10 mouse cellular contexts compared by ENCODE assay signal in genomic region chr13:119837719-119838337, GRCm38 (mm10). TPM values are rescaled to one million over a fixed set of nuclear protein-coding genes. Genes with fewer than 3 reads are reported as not detected.
A peak's percentile ranks its signal among the peaks of the same experiment; 100 is the strongest.
DNase-seq lines count a peak whose midpoint lies in the region; ATAC-seq and TF ChIP-seq lines count a peak whose summit lies in the region.
"Not testable (repeated sequence)": the region's sequence is repeated elsewhere in the genome, so short reads cannot be mapped to it uniquely, and the experiment has no call there.
"Had no signal": no experiment of that assay in that cellular context is flagged by ENCODE, and none has a peak within 500 bp of the region (broad histone marks: within the 10 kb centered on the region; RNA-seq: fewer than 3 reads in every experiment).

No protein-coding gene starts in this region.

- not testable (repeated sequence) for H3K4me1 ChIP-seq in forebrain, embryonic 13.5 days; hindbrain, embryonic 12.5 days; liver, embryonic 14.5 days (replicated peaks; ENCODE audit: control insufficient read depth in 2 of 2, insufficient read depth in 2 of 2, low read length in 1 of 2); midbrain, postnatal 0 days (ENCODE audit: insufficient read depth, low read length); stomach, postnatal 0 days (replicated peaks; ENCODE audit: control insufficient read depth, insufficient read depth)

- TF ChIP-seq EP300 in liver, embryonic 14.5 days (IDR thresholded peaks at IDR 0.05; ENCODE audit: low read depth); stomach, postnatal 0 days (optimal IDR thresholded peaks at IDR 0.05): not testable (repeated sequence)

- in situ Hi-C loops in Patski (cut with MboI; ENCODE audit: low pct_unique_long_range_greater_than_20kb), result not testable (repeated sequence)

- WGBS in forebrain, embryonic 13.5 days, result 4% methylated on average over 14 of the region's 23 CpGs
- WGBS in hindbrain, embryonic 12.5 days, result 8% methylated on average over 14 of the region's 23 CpGs
- 5% methylated on average over 14 of the region's 23 CpGs for WGBS in liver, embryonic 14.5 days (ENCODE audit: insufficient replicate concordance)
- 9% methylated on average over 14 of the region's 23 CpGs for WGBS in midbrain, postnatal 0 days
- 5% methylated on average over 14 of the region's 23 CpGs for WGBS in stomach, postnatal 0 days

- POLR2A ChIA-PET in Patski (lab: Charles Lee), result not testable (repeated sequence)

- ATAC-seq in Patski, result peak; percentile 10
- ATAC-seq in forebrain, embryonic 13.5 days, result peak; percentile 31; the same call in 1 of the 2 replicates
- peak; percentile 47; the same call in 1 of the 2 replicates for ATAC-seq in hindbrain, embryonic 12.5 days (ENCODE audit: low FRiP score)
- ATAC-seq in liver, embryonic 14.5 days (ENCODE audit: insufficient read depth), result peak; percentile 21; the same call in 1 of the 2 replicates
- ATAC-seq in midbrain, postnatal 0 days (ENCODE audit: low FRiP score), result peak; percentile 28; the same call in 1 of the 2 replicates
- not testable (repeated sequence) for ATAC-seq in stomach, postnatal 0 days (ENCODE audit: low FRiP score, low TSS enrichment)

- not testable (repeated sequence) for H3K36me3 ChIP-seq in forebrain, embryonic 13.5 days (ENCODE audit: poor library complexity, severe bottlenecking); hindbrain, embryonic 12.5 days; liver, embryonic 14.5 days (replicated peaks; ENCODE audit: control insufficient read depth, insufficient read depth, low read depth); midbrain, postnatal 0 days (ENCODE audit: insufficient read depth, low read length); stomach, postnatal 0 days (ENCODE audit: control insufficient read depth, insufficient read depth, low read length)

- not testable (repeated sequence) for H3K4me3 ChIP-seq in forebrain, embryonic 13.5 days; hindbrain, embryonic 12.5 days; liver, embryonic 14.5 days (ENCODE audit: insufficient read depth in 1 of 2, low read depth in 2 of 2, low read length in 2 of 2); midbrain, postnatal 0 days (ENCODE audit: low read depth, low read length); stomach, postnatal 0 days (ENCODE audit: low read depth, low read length)

- not testable (repeated sequence) for H3K27ac ChIP-seq in forebrain, embryonic 13.5 days; hindbrain, embryonic 12.5 days; liver, embryonic 14.5 days; midbrain, postnatal 0 days (ENCODE audit: low read depth, low read length); stomach, postnatal 0 days (replicated peaks)

- CTCF ChIA-PET in Patski (lab: Charles Lee), result not testable (repeated sequence)

- H3K27me3 ChIP-seq in Patski; forebrain, embryonic 13.5 days; hindbrain, embryonic 12.5 days; liver, embryonic 14.5 days (ENCODE audit: control insufficient read depth, insufficient read depth, low read length); midbrain, postnatal 0 days (ENCODE audit: insufficient read depth, low read length); stomach, postnatal 0 days (ENCODE audit: control insufficient read depth, insufficient read depth, low read length): not testable (repeated sequence)

- TF ChIP-seq CTCF in Patski (IDR thresholded peaks at IDR 0.05), result not testable (repeated sequence)
- peak; percentile 45 for TF ChIP-seq CTCF in liver, embryonic 14.5 days (IDR thresholded peaks at IDR 0.05; ENCODE audit: low read depth)
- peak; percentile 51 for TF ChIP-seq CTCF in midbrain, postnatal 0 days (IDR thresholded peaks at IDR 0.05)
- peak; percentile 46 for TF ChIP-seq CTCF in stomach, postnatal 0 days (IDR thresholded peaks at IDR 0.05; ENCODE audit: low read depth)

- H3K9ac ChIP-seq in forebrain, embryonic 13.5 days; hindbrain, embryonic 12.5 days; liver, embryonic 14.5 days (replicated peaks); midbrain, postnatal 0 days (replicated peaks; ENCODE audit: low read length, poor library complexity, severe bottlenecking); stomach, postnatal 0 days (ENCODE audit: low read length): not testable (repeated sequence)

- DNase-seq in Patski (ENCODE audit: low read depth, low spot score); liver, embryonic 14.5 days (ENCODE audit: low read depth in 3 of 3, low spot score in 3 of 3): not testable (repeated sequence)
- peak; percentile 74 to 76 for DNase-seq in cerebellum, adult 18-20 months
- DNase-seq in kidney, postnatal 14 days, result peak; percentile 17
- DNase-seq in midbrain, postnatal 0 days (ENCODE audit: low spot score), result peak; percentile 40
- peak; percentile 50 for DNase-seq in stomach, postnatal 0 days (ENCODE audit: low spot score)

- H3K9me3 ChIP-seq in forebrain, embryonic 13.5 days (replicated peaks); hindbrain, embryonic 12.5 days (replicated peaks); liver, embryonic 14.5 days (ENCODE audit: control insufficient read depth, low read length); midbrain, postnatal 0 days (ENCODE audit: low read length); stomach, postnatal 0 days (ENCODE audit: control insufficient read depth, low read length): not testable (repeated sequence)

- 0 out of 2 replicates have a peak overlapping the region, but pooled peaks have one; percentile 27 for H3K4me2 ChIP-seq in forebrain, embryonic 13.5 days
- 0 out of 2 replicates have a peak overlapping the region, but pooled peaks have one; percentile 21 for H3K4me2 ChIP-seq in hindbrain, embryonic 12.5 days (replicated peaks)
- not testable (repeated sequence) for H3K4me2 ChIP-seq in liver, embryonic 14.5 days (ENCODE audit: low read depth); midbrain, postnatal 0 days (ENCODE audit: low read depth, low read length, poor library complexity, severe bottlenecking); stomach, postnatal 0 days (replicated peaks; ENCODE audit: low read depth)

RNA-seq across cellular contexts. Expression of gene D13Ertd608e, which starts 2.0 kb away (rescaled TPM):
- not detected for polyA plus RNA-seq in Patski (2021)
- polyA plus RNA-seq in forebrain, embryonic 13.5 days (2015; fragmentation: Nextera tagmentation; extraction: Ambion mirVana), result not detected in 2 replicates
- not detected in 2 replicates for polyA plus RNA-seq in hindbrain, embryonic 12.5 days (2016; fragmentation: Nextera tagmentation; extraction: Ambion mirVana)
- polyA plus RNA-seq in liver, embryonic 14.5 days (2012; rRNA removed), result not detected in 2 replicates
- polyA plus RNA-seq in liver, embryonic 14.5 days (2014; fragmentation: Nextera tagmentation; extraction: Ambion mirVana), result not detected in 2 replicates
- not detected in 2 replicates for total RNA-seq in midbrain, postnatal 0 days (2014; rRNA removed)
- polyA plus RNA-seq in midbrain, postnatal 0 days (2015; fragmentation: Nextera tagmentation; extraction: Ambion mirVana), result not detected in 2 replicates
- polyA plus RNA-seq in stomach, postnatal 0 days (2015; fragmentation: Nextera tagmentation; extraction: Ambion mirVana), result not detected in 2 replicates
- polyA plus RNA-seq: heart, embryonic 14.5 days; liver, embryonic 15.5 days had no signal

RNA-seq across cellular contexts. Expression of gene AF067063, which starts 7.8 kb away (rescaled TPM):
- polyA plus RNA-seq in Patski (2021), result not detected
- not detected in 2 replicates for polyA plus RNA-seq in forebrain, embryonic 13.5 days (2015; fragmentation: Nextera tagmentation; extraction: Ambion mirVana)
- polyA plus RNA-seq in hindbrain, embryonic 12.5 days (2016; fragmentation: Nextera tagmentation; extraction: Ambion mirVana), result not detected in 2 replicates
- not detected in 2 replicates for polyA plus RNA-seq in liver, embryonic 14.5 days (2012; rRNA removed)
- polyA plus RNA-seq in liver, embryonic 14.5 days (2014; fragmentation: Nextera tagmentation; extraction: Ambion mirVana), result not detected in 2 replicates
- total RNA-seq in midbrain, postnatal 0 days (2014; rRNA removed), result not detected in 2 replicates
- not detected in 2 replicates for polyA plus RNA-seq in midbrain, postnatal 0 days (2015; fragmentation: Nextera tagmentation; extraction: Ambion mirVana)
- polyA plus RNA-seq in stomach, postnatal 0 days (2015; fragmentation: Nextera tagmentation; extraction: Ambion mirVana), result not detected in 2 replicates
- polyA plus RNA-seq: heart, embryonic 14.5 days; liver, embryonic 15.5 days had no signal

RNA-seq across cellular contexts. Expression of gene Zfp131, which starts 47.1 kb away (rescaled TPM):
- 33.8 TPM for polyA plus RNA-seq in Patski (2021)
- polyA plus RNA-seq in forebrain, embryonic 13.5 days (2015; fragmentation: Nextera tagmentation; extraction: Ambion mirVana), result 52.8 and 53.4 TPM in 2 replicates
- 42.3 and 43.5 TPM in 2 replicates for polyA plus RNA-seq in hindbrain, embryonic 12.5 days (2016; fragmentation: Nextera tagmentation; extraction: Ambion mirVana)
- polyA plus RNA-seq in liver, embryonic 14.5 days (2012; rRNA removed), result 5.4 and 9.4 TPM in 2 replicates
- 11.7 and 13.9 TPM in 2 replicates for polyA plus RNA-seq in liver, embryonic 14.5 days (2014; fragmentation: Nextera tagmentation; extraction: Ambion mirVana)
- 26.4 and 33.8 TPM in 2 replicates for total RNA-seq in midbrain, postnatal 0 days (2014; rRNA removed)
- polyA plus RNA-seq in midbrain, postnatal 0 days (2015; fragmentation: Nextera tagmentation; extraction: Ambion mirVana), result 22.3 and 25.9 TPM in 2 replicates
- polyA plus RNA-seq in stomach, postnatal 0 days (2015; fragmentation: Nextera tagmentation; extraction: Ambion mirVana), result 18.2 and 18.3 TPM in 2 replicates

RNA-seq across cellular contexts. Expression of gene Tcstv1, which starts 56.8 kb away (rescaled TPM):
- not detected for polyA plus RNA-seq in Patski (2021)
- not detected in 2 replicates for polyA plus RNA-seq in forebrain, embryonic 13.5 days (2015; fragmentation: Nextera tagmentation; extraction: Ambion mirVana)
- polyA plus RNA-seq in hindbrain, embryonic 12.5 days (2016; fragmentation: Nextera tagmentation; extraction: Ambion mirVana), result not detected in 2 replicates
- not detected in 2 replicates for polyA plus RNA-seq in liver, embryonic 14.5 days (2012; rRNA removed)
- polyA plus RNA-seq in liver, embryonic 14.5 days (2014; fragmentation: Nextera tagmentation; extraction: Ambion mirVana), result not detected in 2 replicates
- not detected in 2 replicates for total RNA-seq in midbrain, postnatal 0 days (2014; rRNA removed)
- not detected in 2 replicates for polyA plus RNA-seq in midbrain, postnatal 0 days (2015; fragmentation: Nextera tagmentation; extraction: Ambion mirVana)
- not detected in 2 replicates for polyA plus RNA-seq in stomach, postnatal 0 days (2015; fragmentation: Nextera tagmentation; extraction: Ambion mirVana)
- polyA plus RNA-seq: heart, embryonic 14.5 days; liver, embryonic 15.5 days had no signal
